Mouse (Mus musculus): Measurements from ENCODE around the gene Slc22a16.

DNA sequence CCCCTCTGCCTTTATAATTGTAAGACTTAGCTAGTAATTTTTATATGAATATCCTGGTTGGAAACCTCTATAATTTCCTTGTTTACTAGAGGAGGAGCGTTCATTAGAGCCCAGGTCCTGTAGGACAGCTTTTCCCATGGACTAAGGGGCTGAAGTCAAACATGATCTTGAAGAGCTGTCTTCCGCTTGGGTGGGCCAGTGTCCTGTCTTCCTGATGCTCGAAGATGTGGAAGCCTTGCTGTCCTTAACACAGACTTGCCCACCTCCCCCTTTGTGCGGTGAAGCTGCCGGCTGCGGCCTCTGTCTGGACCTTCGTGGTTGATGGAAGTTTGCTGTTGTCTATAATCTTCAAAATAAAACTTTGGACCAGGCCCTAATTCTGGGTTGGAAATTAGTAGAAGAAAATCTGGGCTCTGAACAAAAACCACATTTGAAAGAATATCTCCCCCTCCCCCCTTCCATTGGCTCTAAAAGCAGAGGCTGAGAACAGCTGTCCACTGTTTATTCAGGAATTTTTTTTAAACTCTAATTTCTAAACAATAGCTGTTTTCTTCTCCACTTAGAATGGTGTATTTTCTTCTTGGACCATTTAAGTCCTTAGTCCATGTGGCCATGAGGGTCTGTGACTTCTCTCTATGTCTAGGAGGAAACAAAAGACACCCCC, 46.7 kb upstream of the Slc22a16 start:
- TF ChIP-seq CTCF (conservative IDR thresholded peaks at IDR 0.05; ENCODE audit: low read length) (no peak), POU5F1 (IDR thresholded peaks at IDR 0.05; ENCODE audit: borderline replicate concordance, low read length) (no peak), NANOG (IDR thresholded peaks at IDR 0.05; ENCODE audit: borderline replicate concordance, low read length) (no peak)

Measured in E14TG2a.4 (cell line).